7 mouse cellular contexts compared by ENCODE assay signal in the genomic region with DNA sequence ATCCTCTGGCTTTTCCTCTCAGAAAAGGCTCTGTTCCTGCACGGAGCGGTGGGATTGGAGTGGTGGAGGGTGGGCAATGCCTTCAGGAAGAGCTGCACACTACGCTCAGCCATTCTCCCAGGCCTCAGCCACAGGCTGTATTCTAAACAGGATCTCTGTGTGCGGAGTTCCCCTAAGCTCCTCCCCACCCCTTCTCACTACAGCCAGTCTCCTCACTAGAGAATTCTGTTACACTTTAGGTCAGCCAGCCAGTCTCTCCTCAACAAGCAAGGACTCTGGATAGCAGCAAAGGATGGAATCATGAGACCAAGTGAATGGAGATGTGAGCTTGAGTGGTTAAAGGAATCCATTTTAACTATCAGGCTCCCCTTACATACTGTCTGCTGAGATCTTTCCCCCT. TPM values are rescaled to one million over a fixed set of nuclear protein-coding genes. Genes with fewer than 3 reads are reported as not detected.
DNase-seq lines count a peak whose midpoint lies in the region; ATAC-seq and TF ChIP-seq lines count a peak whose summit lies in the region.

No protein-coding gene starts in this region.

- peaks cover 12% of the 10 kb centered on the region for H3K4me1 ChIP-seq in spleen, adult 2 months (ENCODE audit: control insufficient read depth, insufficient read depth, insufficient read length)
- H3K4me1 ChIP-seq in forebrain, embryonic 10.5 days, result peaks cover 79% of the 10 kb centered on the region
- H3K4me1 ChIP-seq in limb, embryonic 13.5 days, result peaks cover 62% of the 10 kb centered on the region
- H3K4me1 ChIP-seq in neural tube, embryonic 12.5 days, result peaks cover 58% of the 10 kb centered on the region
- peaks cover 14% of the 10 kb centered on the region; the same call in 1 of the 2 replicates for H3K4me1 ChIP-seq in thymus, adult 2 months (replicated peaks; ENCODE audit: control insufficient read depth, insufficient read depth, low read length)

- peak overlapping the region; percentile 48; the same call in 1 of the 2 replicates for H3K27ac ChIP-seq in spleen, adult 2 months (ENCODE audit: insufficient read depth, low read length)
- H3K27ac ChIP-seq in forebrain, embryonic 10.5 days, result peak overlapping the region; percentile 51
- 0 out of 2 replicates have a peak overlapping the region, but pooled peaks have one; percentile 23 for H3K27ac ChIP-seq in limb, embryonic 13.5 days
- no peak overlapping the region for H3K27ac ChIP-seq in neural tube, embryonic 12.5 days
- H3K27ac ChIP-seq in thymus, adult 2 months (ENCODE audit: control insufficient read depth, insufficient read depth, low read length), result no peak overlapping the region

- no peaks in the 10 kb centered on the region for H3K36me3 ChIP-seq in spleen, adult 2 months (ENCODE audit: control insufficient read depth, insufficient read depth, low read length)
- peaks cover 7% of the 10 kb centered on the region for H3K36me3 ChIP-seq in forebrain, embryonic 10.5 days (replicated peaks)
- no peaks in the 10 kb centered on the region; the same call in 1 of the 2 replicates for H3K36me3 ChIP-seq in limb, embryonic 13.5 days
- no peaks in the 10 kb centered on the region for H3K36me3 ChIP-seq in neural tube, embryonic 12.5 days
- H3K36me3 ChIP-seq in thymus, adult 2 months (ENCODE audit: control insufficient read depth, insufficient read depth, low read length), result no peaks in the 10 kb centered on the region

- 52% methylated on average over 4 of the region's 4 CpGs for WGBS in spleen, adult 2 months
- WGBS in forebrain, embryonic 10.5 days, result 49% methylated on average over 4 of the region's 4 CpGs
- 49% methylated on average over 4 of the region's 4 CpGs for WGBS in limb, embryonic 13.5 days
- WGBS in neural tube, embryonic 12.5 days, result 50% methylated on average over 4 of the region's 4 CpGs
- WGBS in thymus, adult 2 months, result 54% methylated on average over 4 of the region's 4 CpGs

- TF ChIP-seq POLR2A in spleen, adult 2 months (IDR thresholded peaks at IDR 0.05; ENCODE audit: low read depth, low read length), result no peak
- no peak for TF ChIP-seq POLR2A in thymus, adult 2 months (IDR thresholded peaks at IDR 0.05; ENCODE audit: control insufficient read depth, extremely low read depth, insufficient read depth, low read length, poor library complexity)

- no peak for TF ChIP-seq CTCF in spleen, adult 2 months (IDR thresholded peaks at IDR 0.05; ENCODE audit: extremely low read depth, insufficient read depth, insufficient read length, insufficient replicate concordance)
- TF ChIP-seq CTCF in thymus, adult 2 months (IDR thresholded peaks at IDR 0.05; ENCODE audit: borderline replicate concordance, control insufficient read depth, extremely low read depth, insufficient read depth, low read length, poor library complexity), result no peak

- peak overlapping the region; percentile 32 for H3K9ac ChIP-seq in limb, embryonic 13.5 days
- H3K9ac ChIP-seq in neural tube, embryonic 12.5 days, result peak overlapping the region; percentile 35; the same call in 1 of the 2 replicates

- H3K4me3 ChIP-seq in spleen, adult 2 months (ENCODE audit: extremely low read depth, insufficient read depth, insufficient read length), result no peak overlapping the region
- H3K4me3 ChIP-seq in forebrain, embryonic 10.5 days, result peak overlapping the region; percentile 77
- H3K4me3 ChIP-seq in limb, embryonic 13.5 days, result peak overlapping the region; percentile 4; the same call in 1 of the 2 replicates
- peak overlapping the region; percentile 7; the same call in 1 of the 2 replicates for H3K4me3 ChIP-seq in neural tube, embryonic 12.5 days
- H3K4me3 ChIP-seq in thymus, adult 2 months (ENCODE audit: control insufficient read depth, insufficient read depth, low read length), result no peak overlapping the region

- peaks cover 9% of the 10 kb centered on the region for H3K27me3 ChIP-seq in spleen, adult 2 months (ENCODE audit: control insufficient read depth, insufficient read depth, low read length)
- peaks cover 2% of the 10 kb centered on the region for H3K27me3 ChIP-seq in forebrain, embryonic 10.5 days (ENCODE audit: poor library complexity, severe bottlenecking)
- H3K27me3 ChIP-seq in limb, embryonic 13.5 days, result no peaks in the 10 kb centered on the region
- H3K27me3 ChIP-seq in neural tube, embryonic 12.5 days (replicated peaks), result no peaks in the 10 kb centered on the region
- H3K27me3 ChIP-seq in thymus, adult 2 months (ENCODE audit: control insufficient read depth, insufficient read depth, low read length), result no peaks in the 10 kb centered on the region; the same call in 1 of the 2 replicates

- no peaks in the 10 kb centered on the region for H3K9me3 ChIP-seq in forebrain, embryonic 10.5 days
- H3K9me3 ChIP-seq in limb, embryonic 13.5 days, result no peaks in the 10 kb centered on the region
- H3K9me3 ChIP-seq in neural tube, embryonic 12.5 days, result no peaks in the 10 kb centered on the region

- H3K4me2 ChIP-seq in limb, embryonic 13.5 days (replicated peaks), result peak overlapping the region; percentile 91
- peak overlapping the region; percentile 78 for H3K4me2 ChIP-seq in neural tube, embryonic 12.5 days (replicated peaks)

- ATAC-seq in limb, embryonic 13.5 days (ENCODE audit: low FRiP score, low read depth), result no peak
- ATAC-seq in neural tube, embryonic 12.5 days (ENCODE audit: low FRiP score, low read depth), result no peak

- DNase-seq in spleen, adult 2 months (ENCODE audit: low read depth in 1 of 2, low spot score in 2 of 2), result no peak
- DNase-seq in spleen, postnatal 36 days (ENCODE audit: low spot score in 2 of 2), result no peak
- DNase-seq in forebrain, embryonic 10.5 days (ENCODE audit: extremely low spot score, low spot score), result no peak
- no peak for DNase-seq in adrenal gland, postnatal 4 days (ENCODE audit: low spot score in 2 of 2)
- no peak for DNase-seq in thymus, adult 2 months

RNA-seq across cellular contexts. Expression of gene Tmcc2, which starts 3.1 kb away (rescaled TPM):
- polyA plus RNA-seq in spleen, adult 2 months (2012; rRNA removed), result 116 and 244 TPM in 2 replicates
- polyA plus RNA-seq in forebrain, embryonic 10.5 days (2016; fragmentation: Nextera tagmentation; extraction: Ambion mirVana), result 7.9 and 8.8 TPM in 2 replicates
- 12.0 and 14.4 TPM in 2 replicates for polyA plus RNA-seq in limb, embryonic 13.5 days (2015; fragmentation: Nextera tagmentation; extraction: Ambion mirVana)
- 38.0 and 42.4 TPM in 2 replicates for polyA plus RNA-seq in neural tube, embryonic 12.5 days (2016; fragmentation: Nextera tagmentation; extraction: Ambion mirVana)
- 10 to 100 TPM; 32.8 to 50.6 TPM for total RNA-seq in adrenal gland, postnatal 4 days (2021)
- polyA plus RNA-seq in thymus, adult 2 months (2012; rRNA removed), result 4.1 and 5.3 TPM in 2 replicates

RNA-seq across cellular contexts. Expression of gene Dstyk, which starts 29.4 kb away (rescaled TPM):
- 4.6 and 5.3 TPM in 2 replicates for polyA plus RNA-seq in spleen, adult 2 months (2012; rRNA removed)
- 14.4 and 14.9 TPM in 2 replicates for polyA plus RNA-seq in forebrain, embryonic 10.5 days (2016; fragmentation: Nextera tagmentation; extraction: Ambion mirVana)
- polyA plus RNA-seq in limb, embryonic 13.5 days (2015; fragmentation: Nextera tagmentation; extraction: Ambion mirVana), result 15.8 and 18.0 TPM in 2 replicates
- 12.3 and 12.6 TPM in 2 replicates for polyA plus RNA-seq in neural tube, embryonic 12.5 days (2016; fragmentation: Nextera tagmentation; extraction: Ambion mirVana)
- 10 to 100 TPM; 28.3 to 29.0 TPM for total RNA-seq in adrenal gland, postnatal 4 days (2021)
- polyA plus RNA-seq in thymus, adult 2 months (2012; rRNA removed), result 6.3 and 6.8 TPM in 2 replicates

Comparison
In these comparisons a context has a peak if more than half of its experiments do, and no peak if none do; other contexts are left out.
1. H3K27ac ChIP-seq: peak in spleen, adult 2 months (single experiment), forebrain, embryonic 10.5 days (single experiment) and limb, embryonic 13.5 days (single experiment); none in neural tube, embryonic 12.5 days (single experiment) and thymus, adult 2 months (single experiment).
2. H3K4me3 ChIP-seq: peak in forebrain, embryonic 10.5 days (single experiment), limb, embryonic 13.5 days (single experiment) and neural tube, embryonic 12.5 days (single experiment); none in spleen, adult 2 months (single experiment) and thymus, adult 2 months (single experiment).